Mouse (Mus musculus): ENCODE measurements around the gene Nono. TPM values are rescaled to one million over a fixed set of nuclear protein-coding genes. Genes with fewer than 3 reads are reported as not detected.
A peak's percentile ranks its signal among the peaks of the same experiment; 100 is the strongest.

Gene Nono
- polyA plus RNA-seq (2015; fragmentation: Nextera tagmentation; extraction: Ambion mirVana): 242 and 291 TPM in 2 replicates

GRCm38 (mm10) chrX:101429142-101429949 is at the start of gene Nono:
TSS of gene Nono (plus strand) at chrX:101429318.
- ATAC-seq (ENCODE audit: low FRiP score): peak; percentile 96
- no peaks in the 10 kb centered on the region for H3K9me3 ChIP-seq (replicated peaks)
- peak within 1 kb of the TSS; percentile 69 for H3K9ac ChIP-seq (replicated peaks)
- peak within 1 kb of the TSS; percentile 59 for H3K4me3 ChIP-seq (replicated peaks)
- 0 out of 2 replicates have a peak, but pooled peaks cover 6% of the 10 kb centered on the region for H3K36me3 ChIP-seq
- peak within 1 kb of the TSS; percentile 54 for H3K4me2 ChIP-seq
- peaks cover 8% of the 10 kb centered on the region; the same call in 1 of the 2 replicates for H3K4me1 ChIP-seq
- H3K27me3 ChIP-seq (replicated peaks): no peaks in the 10 kb centered on the region
- 22% methylated on average over 49 of the region's 51 CpGs for WGBS
- H3K27ac ChIP-seq (replicated peaks): peak within 1 kb of the TSS; percentile 90

DNA sequence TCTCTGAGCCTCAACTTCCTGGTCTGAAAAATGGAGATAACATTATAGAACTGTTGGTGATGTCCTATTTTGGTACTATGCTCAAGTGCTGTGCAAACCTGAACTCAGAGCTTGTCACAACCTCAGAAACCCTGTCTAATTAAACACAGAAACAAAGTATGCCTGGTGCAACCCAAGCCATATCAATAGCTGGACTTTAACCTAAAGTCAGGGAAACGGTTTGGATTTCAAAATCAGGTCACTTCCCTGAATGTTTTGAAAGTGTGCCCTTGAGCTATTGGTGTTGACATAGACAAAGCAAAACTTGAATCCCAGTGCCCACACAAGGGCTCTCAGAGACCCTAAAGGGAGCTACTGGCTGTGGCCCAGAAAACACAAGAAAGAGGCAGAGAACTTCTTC is 49.4 kb upstream of the Nono start:
- Histone ChIP-seq H3K36me3 (no peaks in the 10 kb centered on the region), H3K4me2 (no peak overlapping the region), H3K9ac (replicated peaks) (no peak overlapping the region), H3K4me3 (replicated peaks) (no peak overlapping the region), H3K27ac (replicated peaks) (no peak overlapping the region), H3K4me1 (peaks cover 8% of the 10 kb centered on the region; the same call in 1 of the 2 replicates), H3K27me3 (replicated peaks) (peaks cover 19% of the 10 kb centered on the region), H3K9me3 (replicated peaks) (no peaks in the 10 kb centered on the region)
- no peak for ATAC-seq (ENCODE audit: low FRiP score)
- WGBS: 73% methylated on average over 1 of the region's 1 CpGs

- peak overlapping the region; percentile 53; the same call in 1 of the 2 replicates for H3K4me2 ChIP-seq
- 31% methylated on average over 18 of the region's 18 CpGs for WGBS
- H3K9me3 ChIP-seq (replicated peaks): no peaks in the 10 kb centered on the region
- no peak overlapping the region for H3K4me3 ChIP-seq (replicated peaks)
- no peak overlapping the region for H3K9ac ChIP-seq (replicated peaks)
- peaks cover 31% of the 10 kb centered on the region for H3K27me3 ChIP-seq (replicated peaks)
- no peak overlapping the region for H3K27ac ChIP-seq (replicated peaks)
- peaks cover 8% of the 10 kb centered on the region; the same call in 1 of the 2 replicates for H3K4me1 ChIP-seq
- H3K36me3 ChIP-seq: no peaks in the 10 kb centered on the region
- ATAC-seq (ENCODE audit: low FRiP score): no peak
Observed at GRCm38 (mm10) chrX:101383455-101383854, 45.7 kb upstream of the Nono start.

- Histone ChIP-seq H3K4me1 (peaks cover 8% of the 10 kb centered on the region; the same call in 1 of the 2 replicates), H3K27me3 (replicated peaks) (peaks cover 31% of the 10 kb centered on the region), H3K4me2 (peak overlapping the region; percentile 53), H3K36me3 (no peaks in the 10 kb centered on the region), H3K9ac (replicated peaks) (peak overlapping the region; percentile 20; the same call in 1 of the 2 replicates), H3K4me3 (replicated peaks) (peak overlapping the region; percentile 36), H3K27ac (replicated peaks) (0 out of 2 replicates have a peak overlapping the region, but pooled peaks have one; percentile 23), H3K9me3 (replicated peaks) (no peaks in the 10 kb centered on the region)
- 21% methylated on average over 32 of the region's 32 CpGs for WGBS
- ATAC-seq (ENCODE audit: low FRiP score): peak; percentile 84
Observed at GRCm38 (mm10) chrX:101384439-101385137, 44.5 kb upstream of the Nono start.

DNA sequence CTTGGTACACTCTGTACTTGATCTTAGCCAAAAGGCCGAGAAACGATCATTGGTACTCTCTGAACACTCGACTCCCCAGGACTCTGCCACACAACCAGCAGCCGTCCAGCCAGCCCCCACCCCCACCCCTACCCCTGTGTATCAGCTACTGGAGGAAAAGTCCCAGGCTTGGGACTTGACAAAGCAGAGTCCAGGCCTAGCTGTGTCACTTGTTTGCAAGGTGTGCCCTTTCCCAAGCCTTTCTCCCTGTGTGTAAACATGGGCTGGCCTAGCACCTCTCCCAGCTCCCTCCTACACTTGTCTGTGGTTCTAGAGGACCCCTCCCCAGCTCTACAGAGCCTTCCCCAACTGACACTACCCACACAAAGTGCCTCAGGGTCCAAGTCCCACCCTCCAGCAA is 42.9 kb upstream of the Nono start:
- WGBS: 37% methylated on average over 4 of the region's 4 CpGs
- H3K9ac ChIP-seq (replicated peaks): no peak overlapping the region

GRCm38 (mm10) chrX:101388866-101389537 is 40.1 kb upstream of the Nono start:
- H3K4me2 ChIP-seq: no peak overlapping the region
- H3K4me3 ChIP-seq (replicated peaks): no peak overlapping the region
- no peaks in the 10 kb centered on the region for H3K36me3 ChIP-seq
- H3K9me3 ChIP-seq (replicated peaks): no peaks in the 10 kb centered on the region
- 66% methylated on average over 5 of the region's 5 CpGs for WGBS
- ATAC-seq (ENCODE audit: low FRiP score): no peak
- peaks cover 6% of the 10 kb centered on the region; the same call in 1 of the 2 replicates for H3K4me1 ChIP-seq
- peaks cover 13% of the 10 kb centered on the region for H3K27me3 ChIP-seq (replicated peaks)
- no peak overlapping the region for H3K9ac ChIP-seq (replicated peaks)
- H3K27ac ChIP-seq (replicated peaks): no peak overlapping the region

More for the DNA sequence above, 42.9 kb upstream of the Nono start:
- Histone ChIP-seq H3K36me3 (no peaks in the 10 kb centered on the region), H3K4me2 (no peak overlapping the region), H3K4me1 (peaks cover 8% of the 10 kb centered on the region; the same call in 1 of the 2 replicates), H3K27me3 (replicated peaks) (peaks cover 29% of the 10 kb centered on the region), H3K27ac (replicated peaks) (no peak overlapping the region), H3K9me3 (replicated peaks) (no peaks in the 10 kb centered on the region), H3K4me3 (replicated peaks) (no peak overlapping the region)
- no peak for ATAC-seq (ENCODE audit: low FRiP score)

GRCm38 (mm10) chrX:101394341-101394740 is 34.8 kb upstream of the Nono start:
- no peaks in the 10 kb centered on the region for H3K4me1 ChIP-seq
- H3K4me3 ChIP-seq (replicated peaks): no peak overlapping the region
- H3K4me2 ChIP-seq: no peak overlapping the region
- H3K9ac ChIP-seq (replicated peaks): no peak overlapping the region
- H3K27me3 ChIP-seq (replicated peaks): peaks cover 17% of the 10 kb centered on the region
- ATAC-seq (ENCODE audit: low FRiP score): no peak
- no peaks in the 10 kb centered on the region for H3K36me3 ChIP-seq
- WGBS: 67% methylated on average over 2 of the region's 2 CpGs
- no peaks in the 10 kb centered on the region for H3K9me3 ChIP-seq (replicated peaks)
- no peak overlapping the region for H3K27ac ChIP-seq (replicated peaks)

DNA sequence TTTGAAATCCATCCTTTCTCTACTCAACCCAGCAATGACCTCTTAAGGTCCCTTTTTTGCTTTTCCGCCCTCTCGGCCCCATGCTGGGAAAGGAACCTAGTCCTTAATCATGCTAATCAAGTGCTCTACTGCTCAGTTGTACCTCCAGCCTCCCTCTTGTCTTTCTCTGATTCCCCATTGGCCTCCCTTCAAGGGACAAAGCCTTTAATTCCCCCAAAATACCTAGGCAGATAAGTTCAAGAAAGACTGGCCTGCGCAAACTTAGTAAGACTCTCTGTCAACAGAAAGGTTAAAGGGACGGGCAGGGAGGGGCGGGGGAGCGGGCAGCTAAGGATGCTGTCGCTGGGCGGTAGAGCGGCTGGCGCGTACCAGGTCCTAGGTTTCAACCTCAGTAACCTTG is 32.7 kb upstream of the Nono start:
- 23% methylated on average over 11 of the region's 11 CpGs for WGBS
- Histone ChIP-seq H3K4me3 (replicated peaks) (no peak overlapping the region), H3K9ac (replicated peaks) (no peak overlapping the region), H3K27ac (replicated peaks) (no peak overlapping the region), H3K27me3 (replicated peaks) (peaks cover 17% of the 10 kb centered on the region), H3K4me1 (no peaks in the 10 kb centered on the region), H3K4me2 (peak overlapping the region; percentile 13; the same call in 1 of the 2 replicates), H3K9me3 (replicated peaks) (no peaks in the 10 kb centered on the region), H3K36me3 (no peaks in the 10 kb centered on the region)
- no peak for ATAC-seq (ENCODE audit: low FRiP score)

DNA sequence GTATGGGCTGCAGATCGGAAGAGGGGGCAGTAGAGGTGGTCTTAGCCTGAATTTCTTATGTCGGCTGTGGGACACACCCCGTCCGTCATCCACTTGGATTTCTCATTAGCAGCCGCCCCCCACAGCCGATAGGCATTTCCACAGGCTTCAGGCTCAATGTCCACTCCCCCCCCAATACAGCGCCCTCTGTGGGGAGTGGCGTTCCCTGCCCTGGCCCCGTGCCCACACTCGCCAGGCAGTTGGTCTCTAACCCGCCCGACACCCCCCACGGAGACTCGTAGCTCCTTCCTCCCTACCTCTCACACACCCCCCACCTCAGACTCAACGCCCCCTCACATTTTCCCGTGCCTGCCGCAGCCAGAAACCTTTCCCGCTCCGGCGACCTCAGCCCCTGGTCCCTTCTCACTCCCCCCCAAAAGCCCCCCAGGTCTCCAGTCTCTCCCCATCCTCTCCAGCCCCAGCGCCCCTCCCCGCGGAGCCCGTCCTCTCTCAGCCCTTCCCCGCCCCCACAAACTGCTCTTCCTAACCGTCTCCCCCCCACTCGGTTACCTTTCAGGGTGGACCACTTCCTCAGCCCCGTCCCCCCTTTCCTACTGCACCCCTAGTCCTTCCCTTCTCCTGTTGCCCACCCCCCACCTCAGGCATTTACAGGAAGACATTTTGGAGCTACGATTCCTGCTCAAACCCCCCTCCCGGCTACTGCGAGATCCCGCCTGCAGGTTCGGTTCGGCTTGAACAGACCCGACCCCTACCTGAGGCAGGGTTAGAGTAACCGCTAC is 10.0 kb upstream of the Nono start:
- no peaks in the 10 kb centered on the region for H3K9me3 ChIP-seq (replicated peaks)
- H3K36me3 ChIP-seq: 0 out of 2 replicates have a peak, but pooled peaks cover 5% of the 10 kb centered on the region
- no peaks in the 10 kb centered on the region for H3K27me3 ChIP-seq (replicated peaks)
- WGBS: 26% methylated on average over 36 of the region's 36 CpGs
- peak overlapping the region; percentile 55 for H3K4me3 ChIP-seq (replicated peaks)
- H3K4me1 ChIP-seq: peaks cover 17% of the 10 kb centered on the region
- H3K4me2 ChIP-seq: peak overlapping the region; percentile 68
- H3K27ac ChIP-seq (replicated peaks): peak overlapping the region; percentile 89
- peak; percentile 33; the same call in 1 of the 2 replicates for ATAC-seq (ENCODE audit: low FRiP score)
- peak overlapping the region; percentile 67 for H3K9ac ChIP-seq (replicated peaks)

GRCm38 (mm10) chrX:101419725-101420699 is 9.1 kb upstream of the Nono start:
- Histone ChIP-seq H3K4me3 (replicated peaks) (peak overlapping the region; percentile 55), H3K9me3 (replicated peaks) (no peaks in the 10 kb centered on the region), H3K4me1 (peaks cover 17% of the 10 kb centered on the region), H3K27ac (replicated peaks) (peak overlapping the region; percentile 89), H3K36me3 (no peaks in the 10 kb centered on the region), H3K4me2 (peak overlapping the region; percentile 68), H3K27me3 (replicated peaks) (no peaks in the 10 kb centered on the region), H3K9ac (replicated peaks) (peak overlapping the region; percentile 67)
- WGBS: 18% methylated on average over 50 of the region's 54 CpGs
- peak; percentile 96 for ATAC-seq (ENCODE audit: low FRiP score)
